Mouse (Mus musculus) embryonic stem cell, embryonic (primary cell): ENCODE data around the gene S100a11.

ENCODE experiments used
- CTCF ChIA-PET, 4 experiments: fragments of 300-600 bp in 2 of 4; fragments of 350-600 bp in 2 of 4; sonication (Branson Sonifier 250); formaldehyde crosslinking; loops; one replicate each; lab custom pipeline; 2022; ENCODE audit warnings: inconsistent platforms in 2 of 4; lab: Charles Lee
- POLR2A ChIA-PET, 4 experiments: fragments of 300-600 bp in 2 of 4; fragments of 350-600 bp in 2 of 4; sonication (Branson Sonifier 250); formaldehyde crosslinking; loops; one replicate each; lab custom pipeline; 2022; ENCODE audit warnings: antibody characterized with exemption in 4 of 4, inconsistent platforms in 1 of 4; lab: Charles Lee

The S100a11 gene

DNA sequence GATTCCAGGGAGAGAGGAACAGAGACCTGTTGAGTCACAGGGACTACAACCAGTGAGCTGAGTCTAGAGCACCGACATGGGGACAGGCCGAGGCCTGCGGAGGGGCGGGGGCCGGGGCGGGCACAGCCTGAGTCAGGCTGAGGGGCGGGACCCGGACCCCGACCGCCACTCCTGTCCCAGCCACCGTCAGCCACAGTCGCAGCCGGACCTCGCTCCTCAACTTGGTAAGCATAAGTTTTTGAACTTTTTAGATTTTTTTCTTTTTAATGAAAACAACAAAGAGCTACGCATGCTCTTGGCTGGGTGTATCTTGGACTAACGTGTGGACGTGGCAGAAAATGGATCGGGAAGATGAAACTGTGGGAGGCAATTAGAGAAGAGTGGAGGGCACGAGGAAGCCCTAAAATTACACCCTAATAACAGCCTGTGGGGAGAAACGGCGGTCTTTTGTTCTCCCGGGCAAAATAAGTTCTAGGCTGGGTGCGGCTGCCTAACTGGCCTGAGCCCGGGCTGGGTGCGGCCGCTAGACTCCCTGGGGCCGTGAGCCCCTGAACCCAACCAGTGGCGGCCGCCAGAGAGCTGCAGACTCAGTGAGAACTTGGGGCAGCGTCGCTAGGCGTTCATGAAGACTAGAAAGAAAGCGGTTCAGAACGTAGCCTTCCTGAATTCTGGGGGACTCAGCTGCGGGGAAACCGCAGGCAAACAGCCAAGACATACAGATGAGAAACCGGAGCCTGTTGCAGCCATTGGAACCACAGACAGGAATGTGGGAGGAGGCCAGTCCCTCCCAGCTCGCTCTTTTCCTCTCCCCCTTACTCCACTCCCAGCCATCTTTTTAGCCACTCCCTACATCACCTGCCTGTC, at the start of gene S100a11:
S100a11 (plus strand) TSS at position 159 of the 864 bp plus-strand sequence.
- POLR2A ChIA-PET = interaction anchor here (0.5 to 4.3 kb wide), 52 partner anchors 9 to 691 kb away, joined by 3 to 69 read pairs (median 4); partner anchors contain the start of genes S100a10 (in 3 of the 4) and Rptn (in 1 of the 4)
- CTCF ChIA-PET = interaction anchor here in 3 of 4 experiments (0.6 to 2.1 kb wide), 14 partner anchors 11 to 160 kb away, joined by 3 to 12 read pairs (median 3); no protein-coding TSS in a partner anchor

GRCm38 (mm10) chr3:93480053-93480452, 40.2 kb upstream of the S100a11 start:
- POLR2A ChIA-PET = no interaction called here
- CTCF ChIA-PET = no interaction called here

DNA sequence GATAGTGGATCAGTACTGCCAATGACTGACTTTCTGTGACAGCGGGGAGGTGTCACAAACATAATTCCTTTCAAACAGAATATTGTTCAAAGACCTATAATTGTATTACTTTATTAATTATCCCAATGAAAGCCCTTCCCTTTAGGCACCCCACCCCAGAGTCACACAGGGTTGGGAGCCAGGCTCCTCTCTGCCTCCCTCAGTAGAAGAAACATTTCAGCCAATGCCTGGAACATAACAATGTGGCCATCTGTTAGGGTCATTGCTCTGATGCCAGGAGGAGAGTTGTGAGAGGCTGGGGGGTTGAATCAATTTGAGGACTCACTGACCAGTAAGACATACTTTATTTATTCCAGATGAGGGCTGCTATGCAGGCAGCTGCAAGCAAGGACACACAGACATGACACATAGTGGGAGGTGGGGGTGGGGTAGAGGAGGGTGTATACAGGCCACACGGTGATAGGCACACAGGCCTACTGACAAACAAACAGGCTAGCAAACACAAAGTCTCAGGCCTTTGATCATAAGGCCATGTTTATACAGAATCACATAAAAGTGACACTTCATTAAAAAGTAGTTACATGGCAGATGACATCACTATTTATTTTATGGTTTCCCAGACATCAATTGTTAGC, 38.2 kb upstream of the S100a11 start:
- CTCF ChIA-PET = interaction anchor here in 1 of 4 experiments (0.6 kb wide), 1 partner anchor 122 kb away, joined by 3 read pairs; no protein-coding TSS in a partner anchor
- POLR2A ChIA-PET = interaction anchor here in 1 of 4 experiments (1.5 kb wide), 1 partner anchor 13 kb away, joined by 3 read pairs; no protein-coding TSS in a partner anchor

GRCm38 (mm10) chr3:93485611-93486010, 34.7 kb upstream of the S100a11 start:
- ChIA-PET POLR2A (no interaction called here), CTCF (interaction anchor here in 2 of 4 experiments (0.6 to 1.3 kb wide), 3 partner anchors 12 to 438 kb away, joined by 3 read pairs; no protein-coding TSS in a partner anchor)

- ChIA-PET POLR2A (no interaction called here), CTCF (no interaction called here)
Observed at GRCm38 (mm10) chr3:93488541-93488940, 31.7 kb upstream of the S100a11 start.

DNA sequence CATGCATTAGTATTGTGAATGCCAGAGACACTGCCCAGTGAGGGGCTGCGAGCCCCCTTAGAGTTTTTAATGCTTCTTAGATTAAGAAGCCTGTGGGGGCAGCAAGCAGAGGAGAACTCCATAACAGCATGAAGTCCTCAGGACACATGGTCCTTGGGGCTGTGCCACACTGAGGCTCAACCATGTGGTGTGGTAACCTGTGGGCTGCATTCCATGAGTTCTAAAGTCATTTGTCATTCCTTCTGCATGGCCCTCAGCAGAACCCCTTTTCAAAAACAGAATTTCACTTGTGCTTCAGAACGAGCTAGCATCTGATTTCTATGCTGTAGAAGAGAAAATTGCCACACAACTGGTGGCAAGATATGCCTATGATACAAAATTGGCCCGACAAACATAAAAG, 28.1 kb upstream of the S100a11 start:
- ChIA-PET CTCF (interaction anchor here (0.6 to 6.7 kb wide), 8 partner anchors 46 to 585 kb away, joined by 3 to 58 read pairs (median 8); no protein-coding TSS in a partner anchor), POLR2A (no interaction called here)

DNA sequence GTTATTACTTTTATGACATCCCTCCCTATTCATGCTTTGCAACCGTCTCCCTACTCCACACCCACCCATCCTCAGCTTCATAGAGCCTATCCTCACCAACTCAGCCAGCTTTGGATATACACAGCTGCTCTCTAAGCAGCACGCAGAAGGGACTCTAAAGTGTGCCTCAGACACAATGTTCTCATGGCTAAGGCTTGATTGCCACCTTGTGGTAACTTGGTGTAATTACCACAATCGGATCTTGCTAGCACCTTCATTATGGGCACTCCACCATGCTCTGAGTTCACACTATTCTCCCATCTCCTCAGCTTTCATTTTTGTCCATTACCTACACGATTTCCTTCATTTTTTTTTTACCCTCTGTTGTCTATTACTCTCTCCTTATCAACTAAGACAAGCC, 26.3 kb upstream of the S100a11 start:
- ChIA-PET POLR2A (interaction anchor here in 2 of 4 experiments (1.0 to 1.9 kb wide), 4 partner anchors 26 to 359 kb away, joined by 3 to 5 read pairs (median 4); partner anchors contain the start of gene S100a11 (in 1 of the 2)), CTCF (interaction anchor here (0.6 to 6.7 kb wide), 28 partner anchors 10 to 381 kb away, joined by 3 to 58 read pairs (median 4); partner anchors contain the start of gene S100a11 (in 2 of the 4))

- CTCF ChIA-PET = interaction anchor here (0.6 to 6.7 kb wide), 19 partner anchors 11 to 384 kb away, joined by 3 to 58 read pairs (median 5); partner anchors contain the start of gene S100a11 (in 1 of the 4)
- POLR2A ChIA-PET = interaction anchor here in 2 of 4 experiments (1.1 to 1.5 kb wide), 2 partner anchors 134 to 360 kb away, joined by 3 read pairs; no protein-coding TSS in a partner anchor
Observed at GRCm38 (mm10) chr3:93494774-93495173, 25.5 kb upstream of the S100a11 start.

GRCm38 (mm10) chr3:93497131-93497530, 23.2 kb upstream of the S100a11 start:
- ChIA-PET POLR2A (interaction anchor here in 1 of 4 experiments (1.6 kb wide), 1 partner anchor 23 kb away, joined by 3 read pairs; the partner anchor contains the start of gene S100a11), CTCF (interaction anchor here in 3 of 4 experiments (1.0 to 6.7 kb wide), 4 partner anchors 12 to 378 kb away, joined by 3 to 58 read pairs (median 4); no protein-coding TSS in a partner anchor)

DNA sequence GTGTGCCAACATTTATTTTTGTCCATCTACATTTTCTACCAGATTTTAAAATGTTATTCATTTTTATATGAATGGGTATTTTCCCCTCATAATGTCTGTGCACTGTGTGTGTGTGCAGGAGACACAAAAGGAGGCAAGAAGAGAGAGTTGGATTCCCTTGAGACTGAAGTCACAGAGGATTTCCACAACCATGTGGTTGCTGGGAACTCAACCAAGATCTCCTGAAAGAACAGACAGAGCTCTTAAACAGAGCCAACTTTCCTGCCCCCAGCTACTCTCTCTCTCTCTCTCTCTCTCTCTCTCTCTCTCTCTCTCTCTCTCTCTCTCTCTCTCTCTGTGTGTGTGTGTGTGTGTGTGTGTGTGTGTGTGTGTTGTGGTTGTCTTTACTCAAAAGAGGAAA, 21.2 kb upstream of the S100a11 start:
- POLR2A ChIA-PET = interaction anchor here in 1 of 4 experiments (0.7 kb wide), 1 partner anchor 90 kb away, joined by 3 read pairs; no protein-coding TSS in a partner anchor
- CTCF ChIA-PET = no interaction called here

DNA sequence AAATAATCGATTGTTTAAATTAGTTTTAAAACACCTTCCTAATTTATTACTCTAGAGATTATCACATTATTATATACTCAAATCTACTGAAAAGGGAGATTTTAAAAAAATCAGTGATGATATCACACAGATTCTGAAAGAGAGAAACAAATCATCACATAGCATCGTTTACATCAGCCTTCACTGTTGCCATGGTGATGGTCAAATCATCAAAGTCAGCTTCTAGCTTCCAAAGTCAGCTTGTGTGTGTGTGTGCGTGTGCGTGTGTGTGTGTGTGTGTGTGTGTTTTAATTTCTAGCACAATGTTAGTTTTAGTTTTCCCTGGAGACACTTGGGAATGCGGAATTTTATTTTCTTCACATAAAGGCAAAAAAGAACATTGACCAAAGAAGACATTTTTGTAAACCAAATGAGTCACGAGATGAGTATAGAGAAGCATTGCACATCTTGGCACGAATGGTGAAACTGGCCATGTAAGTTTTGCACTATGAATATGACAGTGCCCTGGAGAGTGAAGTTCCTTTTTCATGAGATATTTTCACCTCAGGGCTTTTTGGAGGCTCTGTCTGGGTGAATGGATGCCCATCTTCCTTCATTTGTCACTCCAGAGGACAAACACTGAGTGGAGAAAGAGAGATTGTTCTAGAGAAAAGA, 15.6 kb upstream of the S100a11 start:
- POLR2A ChIA-PET = no interaction called here
- CTCF ChIA-PET = no interaction called here

GRCm38 (mm10) chr3:93505960-93506863, 14.1 kb upstream of the S100a11 start:
- ChIA-PET CTCF (interaction anchor here in 3 of 4 experiments (0.6 to 1.1 kb wide), 7 partner anchors 12 to 146 kb away, joined by 3 to 6 read pairs (median 3); no protein-coding TSS in a partner anchor), POLR2A (interaction anchor here (0.5 to 2.9 kb wide), 16 partner anchors 9 to 861 kb away, joined by 3 to 31 read pairs (median 3); partner anchors contain the start of gene S100a11 (in 4 of the 4))

DNA sequence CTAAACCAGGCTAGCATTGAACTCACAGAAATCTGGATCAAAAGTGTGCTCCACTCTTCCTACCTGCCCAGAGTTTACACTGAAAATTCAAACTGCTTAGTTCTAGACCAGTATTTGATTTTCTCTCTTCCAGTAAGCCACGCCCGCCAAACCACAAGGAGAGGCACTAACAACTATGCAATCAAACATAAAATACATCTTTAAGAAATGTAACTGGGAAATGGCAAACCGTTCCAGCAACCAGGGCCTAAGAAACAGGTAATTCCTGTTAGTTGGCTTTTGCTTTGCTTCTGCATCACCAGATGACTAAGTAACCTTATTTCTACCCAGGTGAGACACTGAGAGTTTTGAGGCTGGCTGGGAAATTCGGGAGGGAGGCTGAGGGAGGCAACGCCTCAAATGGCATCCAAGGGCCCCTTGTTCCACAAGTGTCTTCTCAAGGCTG, 13.4 kb upstream of the S100a11 start:
- CTCF ChIA-PET = interaction anchor here in 1 of 4 experiments (0.7 kb wide), 1 partner anchor 56 kb away, joined by 6 read pairs; no protein-coding TSS in a partner anchor
- POLR2A ChIA-PET = interaction anchor here in 2 of 4 experiments (1.1 to 2.9 kb wide), 5 partner anchors 13 to 91 kb away, joined by 3 to 31 read pairs (median 8); partner anchors contain the start of gene S100a11 (in 2 of the 2)

GRCm38 (mm10) chr3:93509301-93509700, 11.0 kb upstream of the S100a11 start:
- POLR2A ChIA-PET = interaction anchor here in 2 of 4 experiments (3.0 to 3.5 kb wide), 2 partner anchors 11 kb away, joined by 12 to 23 read pairs; partner anchors contain the start of gene S100a11 (in 2 of the 2)

GRCm38 (mm10) chr3:93511036-93511435, 9.3 kb upstream of the S100a11 start:
- CTCF ChIA-PET = interaction anchor here in 2 of 4 experiments (0.6 to 1.0 kb wide), 4 partner anchors 15 to 461 kb away, joined by 3 read pairs; no protein-coding TSS in a partner anchor
- POLR2A ChIA-PET = interaction anchor here in 2 of 4 experiments (1.1 to 3.5 kb wide), 5 partner anchors 9 to 45 kb away, joined by 3 to 23 read pairs (median 6); partner anchors contain the start of gene S100a11 (in 2 of the 2)

More at GRCm38 (mm10) chr3:93509301-93509700, 11.0 kb upstream of the S100a11 start:
- CTCF ChIA-PET = no interaction called here

GRCm38 (mm10) chr3:93511801-93512200, 8.5 kb upstream of the S100a11 start:
- CTCF ChIA-PET = no interaction called here
- POLR2A ChIA-PET = interaction anchor here in 3 of 4 experiments (0.7 to 3.5 kb wide), 5 partner anchors 8 to 89 kb away, joined by 3 to 23 read pairs (median 4); partner anchors contain the start of gene S100a11 (in 2 of the 3)
